Mouse (Mus musculus) limb, embryonic 10.5 days (tissue): ENCODE data around the gene Olfr970. TPM values are rescaled to one million over a fixed set of nuclear protein-coding genes. Genes with fewer than 3 reads are reported as not detected.
"Not testable (repeated sequence)": the region's sequence is repeated elsewhere in the genome, so short reads cannot be mapped to it uniquely, and the experiment has no call there.

Experiments used
- DNase-seq: peaks from one replicate; pipeline ENCODE4 v3.0.0-alpha.2; 2017; ENCODE audit warnings: low spot score
- H3K27ac ChIP-seq: fragments of 300-500 bp; sonication (generic); 2 replicates; pipeline ENCODE4 v1.5.1; 2016; ENCODE audit warnings: mild to moderate bottlenecking
- H3K27me3 ChIP-seq: fragments of 300-500 bp; sonication (generic); 2 replicates; pipeline ENCODE4 v1.6.1; 2016; ENCODE audit warnings: low read depth, mild to moderate bottlenecking; ENCODE audit not compliant: poor library complexity, severe bottlenecking
- H3K36me3 ChIP-seq: fragments of 300-500 bp; sonication (generic); 2 replicates; pipeline ENCODE4 v1.6.1; 2016; ENCODE audit warnings: mild to moderate bottlenecking, moderate library complexity
- H3K4me1 ChIP-seq: fragments of 300-500 bp; sonication (generic); 2 replicates; pipeline ENCODE4 v1.6.1; 2016
- H3K4me3 ChIP-seq: fragments of 300-500 bp; sonication (generic); 2 replicates; pipeline ENCODE4 v1.5.1; 2016; ENCODE audit warnings: mild to moderate bottlenecking, moderate library complexity
- H3K9me3 ChIP-seq: fragments of 300-500 bp; sonication (generic); replicated peaks from 2 replicates; pipeline ENCODE4 v1.6.1; 2016; ENCODE audit warnings: mild to moderate bottlenecking
- WGBS: fragments of 180-500 bp; shearing (Covaris S2); methylation state at CpG from one replicate; pipeline ENCODE4 v1.1.7; 2016; 5-methylcytosine and 5-hydroxymethylcytosine counted together
- polyA plus RNA-seq: library from polyadenylated mRNA; unstranded; fragments of >200 nt; fragmentation: Nextera tagmentation; extraction: Ambion mirVana; gene quantifications from 2 replicates; pipeline ENCODE4 v1.2.1, GENCODE M21; 2016

Olfr970 gene
- polyA plus RNA-seq: not detected in 2 replicates

GRCm38 (mm10) chr9:39808560-39808959 lies at the start of gene Olfr970:
Gene Olfr970 (plus strand): TSS chr9:39808860.
- DNase-seq: no peak
- H3K27me3 ChIP-seq: no peaks in the 10 kb centered on the region
- no peaks in the 10 kb centered on the region for H3K4me1 ChIP-seq
- 81% methylated on average over 4 of the region's 4 CpGs for WGBS
- H3K9me3 ChIP-seq: no peaks in the 10 kb centered on the region
- H3K36me3 ChIP-seq: no peaks in the 10 kb centered on the region
- no peak within 1 kb of the TSS for H3K27ac ChIP-seq
- H3K4me3 ChIP-seq: no peak within 1 kb of the TSS

GRCm38 (mm10) chr9:39783153-39783552 lies 25.5 kb upstream of the Olfr970 start, which contains the start of gene Olfr968:
Gene Olfr968 (minus strand): TSS chr9:39783253.
- no peak for DNase-seq
- Histone ChIP-seq H3K27me3 (no peaks in the 10 kb centered on the region), H3K4me1 (no peaks in the 10 kb centered on the region), H3K27ac (no peak within 1 kb of the TSS), H3K4me3 (no peak within 1 kb of the TSS), H3K9me3 (no peaks in the 10 kb centered on the region), H3K36me3 (no peaks in the 10 kb centered on the region)
- 73% methylated on average over 1 of the region's 1 CpGs for WGBS

- Histone ChIP-seq H3K36me3 (no peaks in the 10 kb centered on the region), H3K9me3 (no peaks in the 10 kb centered on the region), H3K4me3 (no peak within 1 kb of the TSS), H3K27me3 (no peaks in the 10 kb centered on the region), H3K4me1 (no peaks in the 10 kb centered on the region), H3K27ac (no peak within 1 kb of the TSS)
- no peak for DNase-seq
- 66% methylated on average over 2 of the region's 2 CpGs for WGBS
Observed at GRCm38 (mm10) chr9:39790558-39790957, 18.1 kb upstream of the Olfr970 start, which contains the start of gene Olfr969. Gene Olfr969 (plus strand): TSS chr9:39790945.

DNA sequence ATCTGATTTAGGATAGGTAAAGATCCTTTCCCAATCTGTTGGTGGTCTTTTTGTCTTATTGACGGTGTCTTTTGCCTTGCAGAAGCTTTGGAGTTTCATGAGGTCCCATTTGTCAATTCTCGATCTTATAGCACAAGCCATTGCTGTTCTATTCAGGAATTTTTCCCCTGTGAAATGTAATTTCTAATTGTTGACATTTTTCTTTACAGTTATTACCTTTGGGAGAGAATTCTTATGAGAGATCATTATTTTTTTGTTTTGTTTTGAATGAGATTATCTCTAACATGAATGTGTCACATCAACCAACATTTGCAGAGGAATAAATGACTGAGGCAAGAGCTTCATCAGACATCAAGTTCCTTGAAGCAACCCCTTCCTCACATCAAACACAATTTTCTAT lies 27.9 kb downstream of the Olfr970 start, which contains the start of gene Olfr971:
Gene Olfr971 (plus strand): TSS at position 301 of the 400 bp plus-strand sequence.
- not testable (repeated sequence) for H3K4me3 ChIP-seq, H3K4me1 ChIP-seq, DNase-seq, H3K9me3 ChIP-seq, H3K27me3 ChIP-seq, H3K36me3 ChIP-seq, H3K27ac ChIP-seq
- whole genome bisulfite sequencing: 94% methylated on average over 2 of the region's 2 CpGs

DNA sequence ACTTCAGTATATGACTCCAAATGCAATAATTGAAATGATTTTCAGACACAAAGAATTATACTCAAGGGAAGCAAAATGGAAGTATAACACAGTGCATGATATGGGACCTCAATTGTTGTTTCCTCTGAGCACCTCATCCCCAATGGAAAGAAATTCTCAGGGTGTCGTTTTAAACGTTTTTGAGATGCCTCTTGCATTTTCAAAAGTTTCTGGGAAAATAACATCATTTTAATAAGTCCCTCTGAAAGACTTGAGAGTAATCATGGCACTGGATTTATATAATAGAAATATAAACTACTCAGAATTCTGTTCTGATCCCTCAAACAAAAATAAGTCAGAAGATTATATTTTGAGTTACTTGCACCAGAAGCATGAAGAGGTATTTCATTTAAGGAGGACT lies 57.5 kb downstream of the Olfr970 start, which contains the start of gene Olfr972:
Gene Olfr972 (plus strand): TSS at position 301 of the 400 bp plus-strand sequence.
- Histone ChIP-seq H3K4me3 (no peak within 1 kb of the TSS), H3K27ac (no peak within 1 kb of the TSS), H3K4me1 (no peaks in the 10 kb centered on the region), H3K36me3 (no peaks in the 10 kb centered on the region), H3K27me3 (no peaks in the 10 kb centered on the region), H3K9me3 (no peaks in the 10 kb centered on the region)
- DNase-seq: no peak
- WGBS: 68% methylated on average over 2 of the region's 2 CpGs

Other genes with a start within 250 kb of the Olfr970 start
- gene Olfr959, start 233.3 kb upstream of the Olfr970 start, polyA plus RNA-seq: not detected in 2 replicates
- 2.8 and 6.9 TPM in 2 replicates for gene AW551984, start 204.5 kb upstream of the Olfr970 start, polyA plus RNA-seq
- gene Olfr148, start 198.2 kb upstream of the Olfr970 start, polyA plus RNA-seq: not detected in 2 replicates
- gene Olfr960, start 187.5 kb upstream of the Olfr970 start, polyA plus RNA-seq: not detected in 2 replicates
- gene Olfr961, start 163.8 kb upstream of the Olfr970 start, polyA plus RNA-seq: not detected in 2 replicates
- not detected in 2 replicates for gene Olfr963, start 141.7 kb upstream of the Olfr970 start, polyA plus RNA-seq
- gene Olfr149, start 101.7 kb upstream of the Olfr970 start, polyA plus RNA-seq: not detected in 2 replicates
- gene Olfr965, start 97.5 kb upstream of the Olfr970 start, polyA plus RNA-seq: not detected in 2 replicates
- not detected in 2 replicates for gene Olfr150, start 77.9 kb upstream of the Olfr970 start, polyA plus RNA-seq
- not detected in 2 replicates for gene Olfr967, start 62.6 kb upstream of the Olfr970 start, polyA plus RNA-seq
- not detected in 2 replicates for gene Olfr968, start 25.6 kb upstream of the Olfr970 start, polyA plus RNA-seq
- not detected in 2 replicates for gene Olfr969, start 17.9 kb upstream of the Olfr970 start, polyA plus RNA-seq
- not detected in 2 replicates for gene Olfr971, start 28.0 kb downstream of the Olfr970 start, polyA plus RNA-seq
- gene Olfr972, start 57.6 kb downstream of the Olfr970 start, polyA plus RNA-seq: not detected in 2 replicates
- gene Olfr229, start 98.5 kb downstream of the Olfr970 start, polyA plus RNA-seq: not detected in 2 replicates
- gene Olfr974, start 128.6 kb downstream of the Olfr970 start, polyA plus RNA-seq: not detected in 2 replicates
- not detected in 2 replicates for gene Olfr975, start 143.2 kb downstream of the Olfr970 start, polyA plus RNA-seq
- not detected in 2 replicates for gene Olfr976, start 152.3 kb downstream of the Olfr970 start, polyA plus RNA-seq
- gene Olfr978, start 183.3 kb downstream of the Olfr970 start, polyA plus RNA-seq: not detected in 2 replicates
- gene Olfr979, start 194.6 kb downstream of the Olfr970 start, polyA plus RNA-seq: not detected in 2 replicates
- not detected in 2 replicates for gene Olfr980, start 200.7 kb downstream of the Olfr970 start, polyA plus RNA-seq
- gene Olfr981, start 212.6 kb downstream of the Olfr970 start, polyA plus RNA-seq: not detected in 2 replicates